Mouse (Mus musculus): ENCODE data around the gene Midn.

- TF ChIP-seq CTCF (IDR thresholded peaks at IDR 0.05; ENCODE audit: low read depth) (no peak), EP300 (IDR thresholded peaks at IDR 0.05; ENCODE audit: low read depth) (no peak)
Observed at GRCm38 (mm10) chr10:80173358-80173757, 25.3 kb downstream of the Midn start.
